Mouse (Mus musculus): ENCODE results near the gene Zbtb40.

Gene Zbtb40

GRCm38 (mm10) chr4:136934746-136935613 is 113.6 kb downstream of the Zbtb40 start:
- DNase-seq (ENCODE audit: low spot score in 2 of 2), result no peak

DNA sequence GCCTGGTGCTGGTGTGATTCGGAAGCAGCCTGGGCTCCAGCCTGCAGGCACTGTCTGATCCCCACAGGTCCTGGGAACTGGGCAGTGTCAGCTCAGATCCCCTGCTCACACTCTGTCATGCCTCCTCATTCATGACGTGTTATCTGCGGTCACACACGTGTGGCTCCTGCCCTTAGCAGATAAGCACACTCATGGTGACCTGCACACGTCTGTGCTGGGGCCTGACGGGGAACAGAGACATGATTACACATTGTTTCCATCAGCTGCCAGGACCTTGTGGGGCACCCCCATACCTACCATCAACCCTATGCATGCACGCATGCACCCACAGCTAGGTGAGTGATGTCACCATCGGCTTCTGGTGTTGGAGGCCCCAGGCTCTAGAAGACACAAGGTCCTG is 118.1 kb downstream of the Zbtb40 start:
- DNase-seq (ENCODE audit: low spot score in 2 of 2), result peak in 1 of 2 experiments; percentile 4
